Mouse (Mus musculus) kidney, adult 9 months (tissue): ENCODE data around the gene Vmn1r118.
"Not testable (repeated sequence)": the region's sequence is repeated elsewhere in the genome, so short reads cannot be mapped to it uniquely, and the experiment has no call there.

Experiments used
- DNase-seq: peaks from one replicate; pipeline ENCODE4 v3.0.0; 2022

Gene Vmn1r118

DNA sequence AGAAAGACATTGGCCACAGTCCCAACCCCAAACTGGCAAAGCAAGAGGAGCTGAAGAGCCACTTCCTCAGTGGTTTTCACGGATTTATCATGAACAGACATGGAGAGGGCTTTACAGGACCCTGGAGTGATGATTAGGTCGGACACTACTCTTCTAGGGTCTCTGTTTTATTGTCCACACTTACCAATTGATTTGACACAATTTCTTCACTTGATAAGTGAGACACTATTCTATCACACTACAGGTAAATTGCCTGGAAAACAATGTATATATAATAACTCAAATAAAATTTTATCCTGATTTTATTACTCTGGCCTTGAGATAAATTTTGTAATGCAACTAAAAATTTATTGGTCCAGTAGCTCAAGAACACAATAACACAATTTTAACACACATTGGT, at the start of gene Vmn1r118:
Gene Vmn1r118, minus strand, starts transcription at position 101 of the 400 bp plus-strand sequence.
- not testable (repeated sequence) for DNase-seq

DNA sequence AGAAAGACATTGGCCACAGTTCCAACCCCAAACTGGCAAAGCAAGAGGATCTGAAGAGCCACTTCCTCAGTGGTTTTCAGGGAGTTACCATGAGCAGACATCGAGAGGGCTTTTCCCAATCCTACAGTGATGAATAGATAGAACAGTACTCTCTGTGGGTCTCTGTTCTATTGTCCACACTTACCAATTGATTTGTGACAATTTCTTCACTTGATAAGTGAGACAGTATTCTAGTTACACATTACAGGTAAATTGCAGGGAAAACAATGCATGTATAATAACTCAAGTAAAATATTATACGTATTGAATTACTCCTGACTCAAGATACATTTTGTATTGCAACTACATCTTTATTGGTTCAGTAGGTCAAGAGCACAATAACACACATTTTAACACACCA, 28.1 kb downstream of the Vmn1r118 start, which contains the start of gene Vmn1r117:
Gene Vmn1r117, minus strand, starts transcription at position 101 of the 400 bp plus-strand sequence.
- not testable (repeated sequence) for DNase-seq

GRCm38 (mm10) chr7:20871956-20872355, 40.2 kb downstream of the Vmn1r118 start, which contains the start of gene Vmn1r116:
Vmn1r116 (plus strand) TSS chr7:20872256.
- DNase-seq: not testable (repeated sequence)
